Comparison of ENCODE assay signal across 11 mouse cellular contexts in genomic region chr7:5081939-5082338, GRCm38 (mm10). TPM values are rescaled to one million over a fixed set of nuclear protein-coding genes. Genes with fewer than 3 reads are reported as not detected.
DNase-seq lines count a peak whose midpoint lies in the region; ATAC-seq and TF ChIP-seq lines count a peak whose summit lies in the region.
"Had no signal": no experiment of that assay in that cellular context is flagged by ENCODE, and none has a peak within 500 bp of the region (broad histone marks: within the 10 kb centered on the region; RNA-seq: fewer than 3 reads in every experiment).

No protein-coding gene starts in this region.

- peak overlapping the region; percentile 96 for H3K4me2 ChIP-seq in hindbrain, embryonic 14.5 days (replicated peaks)
- peak overlapping the region; percentile 91 for H3K4me2 ChIP-seq in midbrain, postnatal 0 days (ENCODE audit: low read depth, low read length, poor library complexity, severe bottlenecking)

- H3K27ac ChIP-seq in left cerebral cortex, adult 2 months = no peak overlapping the region
- H3K27ac ChIP-seq in embryonic facial prominence, embryonic 10.5 days (replicated peaks) = no peak overlapping the region
- no peak overlapping the region for H3K27ac ChIP-seq in hindbrain, embryonic 14.5 days
- no peak overlapping the region for H3K27ac ChIP-seq in midbrain, postnatal 0 days (ENCODE audit: low read depth, low read length)

- DNase-seq in left cerebral cortex, adult 2 months (ENCODE audit: extremely low spot score in 1 of 2, low spot score in 2 of 2) = no peak
- no peak for DNase-seq in left cerebral cortex, adult 11 months (ENCODE audit: low spot score)
- no peak for DNase-seq in embryonic facial prominence, embryonic 10.5 days (ENCODE audit: low spot score)
- DNase-seq in hindbrain, embryonic 14.5 days (ENCODE audit: low spot score) = no peak
- DNase-seq in midbrain, postnatal 0 days (ENCODE audit: low spot score) = no peak
- DNase-seq in adipocyte (ENCODE audit: low spot score) = no peak
- no peak for DNase-seq in layer of hippocampus, adult 9-10 months (ENCODE audit: low spot score)
- DNase-seq: kidney, adult 8-10 months; lung, postnatal 10 days; thymus, postnatal 4 days had no signal

- intact Hi-C loops in left cerebral cortex, adult 2 months (cut with DNase I) = loop anchor here (5.0 kb wide), 1 partner anchor 945 kb away; the partner anchor contains the start of gene Leng8

- no peak for TF ChIP-seq CTCF in left cerebral cortex, adult 2 months (IDR thresholded peaks at IDR 0.05)
- no peak for TF ChIP-seq CTCF in midbrain, postnatal 0 days (IDR thresholded peaks at IDR 0.05)

- H3K9me3 ChIP-seq in embryonic facial prominence, embryonic 10.5 days = no peaks in the 10 kb centered on the region
- no peaks in the 10 kb centered on the region for H3K9me3 ChIP-seq in hindbrain, embryonic 14.5 days (ENCODE audit: control insufficient read depth, low read length)
- no peaks in the 10 kb centered on the region for H3K9me3 ChIP-seq in midbrain, postnatal 0 days (ENCODE audit: low read length)

- H3K36me3 ChIP-seq in embryonic facial prominence, embryonic 10.5 days (replicated peaks) = peaks cover 77% of the 10 kb centered on the region
- peaks cover 48% of the 10 kb centered on the region for H3K36me3 ChIP-seq in hindbrain, embryonic 14.5 days (replicated peaks; ENCODE audit: control insufficient read depth, insufficient read depth)
- peaks cover 33% of the 10 kb centered on the region for H3K36me3 ChIP-seq in midbrain, postnatal 0 days (ENCODE audit: insufficient read depth, low read length)

- no peaks in the 10 kb centered on the region for H3K27me3 ChIP-seq in embryonic facial prominence, embryonic 10.5 days (replicated peaks; ENCODE audit: low read depth, poor library complexity, severe bottlenecking)
- H3K27me3 ChIP-seq in hindbrain, embryonic 14.5 days (ENCODE audit: control insufficient read depth, insufficient read depth, low read length) = no peaks in the 10 kb centered on the region
- H3K27me3 ChIP-seq in midbrain, postnatal 0 days (ENCODE audit: insufficient read depth, low read length) = no peaks in the 10 kb centered on the region
- H3K27me3 ChIP-seq: Patski had no signal

- no peak for ATAC-seq in hindbrain, embryonic 14.5 days (ENCODE audit: low FRiP score)
- no peak for ATAC-seq in midbrain, postnatal 0 days (ENCODE audit: low FRiP score)
- ATAC-seq: Patski had no signal

- H3K4me1 ChIP-seq in embryonic facial prominence, embryonic 10.5 days = peaks cover 17% of the 10 kb centered on the region
- peaks cover 15% of the 10 kb centered on the region for H3K4me1 ChIP-seq in hindbrain, embryonic 14.5 days (replicated peaks; ENCODE audit: control insufficient read depth, insufficient read depth, low read length)
- 0 out of 2 replicates have a peak, but pooled peaks cover 7% of the 10 kb centered on the region for H3K4me1 ChIP-seq in midbrain, postnatal 0 days (ENCODE audit: insufficient read depth, low read length)

- H3K4me3 ChIP-seq in left cerebral cortex, adult 2 months = peak overlapping the region; percentile 23; the same call in 1 of the 2 replicates
- peak overlapping the region; percentile 98; the same call in 1 of the 2 replicates for H3K4me3 ChIP-seq in embryonic facial prominence, embryonic 10.5 days
- no peak overlapping the region for H3K4me3 ChIP-seq in hindbrain, embryonic 14.5 days (replicated peaks; ENCODE audit: low read length)
- no peak overlapping the region for H3K4me3 ChIP-seq in midbrain, postnatal 0 days (ENCODE audit: low read depth, low read length)

- 93% methylated on average over 2 of the region's 2 CpGs for WGBS in embryonic facial prominence, embryonic 10.5 days
- WGBS in hindbrain, embryonic 14.5 days = 98% methylated on average over 2 of the region's 2 CpGs
- WGBS in midbrain, postnatal 0 days = 96% methylated on average over 2 of the region's 2 CpGs

- H3K9ac ChIP-seq in hindbrain, embryonic 14.5 days = no peak overlapping the region
- H3K9ac ChIP-seq in midbrain, postnatal 0 days (replicated peaks; ENCODE audit: low read length, poor library complexity, severe bottlenecking) = no peak overlapping the region

RNA-seq across cellular contexts. Expression of gene Epn1, which starts 1.9 kb away (rescaled TPM):
- total RNA-seq in left cerebral cortex, adult 2 months (2021) = 100 to 1,000 TPM; 470 to 471 TPM
- 56.7 and 58.8 TPM in 2 replicates for polyA plus RNA-seq in embryonic facial prominence, embryonic 10.5 days (2016; fragmentation: Nextera tagmentation; extraction: Ambion mirVana)
- polyA plus RNA-seq in hindbrain, embryonic 14.5 days (2014; fragmentation: Nextera tagmentation; extraction: Ambion mirVana) = 116 and 124 TPM in 2 replicates
- total RNA-seq in midbrain, postnatal 0 days (2014; rRNA removed) = 399 and 484 TPM in 2 replicates
- polyA plus RNA-seq in midbrain, postnatal 0 days (2015; fragmentation: Nextera tagmentation; extraction: Ambion mirVana) = 130 and 134 TPM in 2 replicates

RNA-seq across cellular contexts. Expression of gene U2af2, which starts 20.0 kb away (rescaled TPM):
- 100 to 1,000 TPM; 183 to 187 TPM for total RNA-seq in left cerebral cortex, adult 2 months (2021)
- 182 and 189 TPM in 2 replicates for polyA plus RNA-seq in embryonic facial prominence, embryonic 10.5 days (2016; fragmentation: Nextera tagmentation; extraction: Ambion mirVana)
- 96.6 and 103 TPM in 2 replicates for polyA plus RNA-seq in hindbrain, embryonic 14.5 days (2014; fragmentation: Nextera tagmentation; extraction: Ambion mirVana)
- 157 and 161 TPM in 2 replicates for total RNA-seq in midbrain, postnatal 0 days (2014; rRNA removed)
- polyA plus RNA-seq in midbrain, postnatal 0 days (2015; fragmentation: Nextera tagmentation; extraction: Ambion mirVana) = 74.7 and 78.2 TPM in 2 replicates

RNA-seq across cellular contexts. Expression of gene Zfp580, which starts 30.6 kb away (rescaled TPM):
- 10 to 100 TPM; 30.5 to 32.5 TPM for total RNA-seq in left cerebral cortex, adult 2 months (2021)
- polyA plus RNA-seq in embryonic facial prominence, embryonic 10.5 days (2016; fragmentation: Nextera tagmentation; extraction: Ambion mirVana) = 29.8 and 33.9 TPM in 2 replicates
- 105 and 110 TPM in 2 replicates for polyA plus RNA-seq in hindbrain, embryonic 14.5 days (2014; fragmentation: Nextera tagmentation; extraction: Ambion mirVana)
- total RNA-seq in midbrain, postnatal 0 days (2014; rRNA removed) = 55.6 and 77.7 TPM in 2 replicates
- polyA plus RNA-seq in midbrain, postnatal 0 days (2015; fragmentation: Nextera tagmentation; extraction: Ambion mirVana) = 154 and 157 TPM in 2 replicates

RNA-seq across cellular contexts. Expression of gene Rfpl4, which starts 34.8 kb away (rescaled TPM):
- total RNA-seq in left cerebral cortex, adult 2 months (2021) = not detected
- polyA plus RNA-seq in embryonic facial prominence, embryonic 10.5 days (2016; fragmentation: Nextera tagmentation; extraction: Ambion mirVana) = not detected in 2 replicates
- not detected in 2 replicates for polyA plus RNA-seq in hindbrain, embryonic 14.5 days (2014; fragmentation: Nextera tagmentation; extraction: Ambion mirVana)
- not detected in 2 replicates for total RNA-seq in midbrain, postnatal 0 days (2014; rRNA removed)
- polyA plus RNA-seq in midbrain, postnatal 0 days (2015; fragmentation: Nextera tagmentation; extraction: Ambion mirVana) = not detected in 2 replicates
- polyA plus RNA-seq: Patski had no signal

RNA-seq across cellular contexts. Expression of gene Zfp784, which starts 43.7 kb away (rescaled TPM):
- total RNA-seq in left cerebral cortex, adult 2 months (2021) = 1 to 10 TPM; 4.2 to 5.5 TPM
- 2.7 and 2.8 TPM in 2 replicates for polyA plus RNA-seq in embryonic facial prominence, embryonic 10.5 days (2016; fragmentation: Nextera tagmentation; extraction: Ambion mirVana)
- polyA plus RNA-seq in hindbrain, embryonic 14.5 days (2014; fragmentation: Nextera tagmentation; extraction: Ambion mirVana) = 7.0 and 8.9 TPM in 2 replicates
- 5.0 and 8.0 TPM in 2 replicates for total RNA-seq in midbrain, postnatal 0 days (2014; rRNA removed)
- 4.3 and 5.4 TPM in 2 replicates for polyA plus RNA-seq in midbrain, postnatal 0 days (2015; fragmentation: Nextera tagmentation; extraction: Ambion mirVana)

Comparison
In these comparisons a context has a peak if more than half of its experiments do, and no peak if none do; other contexts are left out.
1. H3K4me3 ChIP-seq: peak in left cerebral cortex, adult 2 months (single experiment) and embryonic facial prominence, embryonic 10.5 days (single experiment); none in hindbrain, embryonic 14.5 days (single experiment) and midbrain, postnatal 0 days (single experiment).